Mouse (Mus musculus): ENCODE measurements around the gene Lcorl.

Lcorl gene

GRCm38 (mm10) chr5:45857254-45858011 lies at the start of gene Lcorl:
Gene Lcorl (minus strand): TSS chr5:45857615.
- peak; percentile 96 for DNase-seq

DNA sequence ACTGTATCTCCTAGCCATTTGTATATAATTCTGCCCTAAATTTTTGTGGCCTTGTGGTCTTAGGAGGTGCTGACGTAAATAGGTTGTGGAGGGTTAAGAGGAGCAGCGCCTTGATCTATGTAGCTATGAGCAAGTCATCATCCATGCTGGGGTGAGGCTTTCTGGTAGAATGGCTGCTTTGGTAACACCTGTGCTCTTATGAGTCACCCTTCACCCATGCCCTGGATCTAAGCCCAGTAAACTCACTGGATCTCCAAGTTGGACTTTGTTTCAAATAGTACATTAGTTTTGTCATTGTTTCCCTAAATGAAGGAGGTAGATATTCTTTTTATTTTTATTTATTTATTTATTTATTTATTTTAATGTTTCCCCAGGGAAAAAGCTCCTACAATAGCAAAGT lies 47.3 kb upstream of the Lcorl start:
- no peak for DNase-seq

DNA sequence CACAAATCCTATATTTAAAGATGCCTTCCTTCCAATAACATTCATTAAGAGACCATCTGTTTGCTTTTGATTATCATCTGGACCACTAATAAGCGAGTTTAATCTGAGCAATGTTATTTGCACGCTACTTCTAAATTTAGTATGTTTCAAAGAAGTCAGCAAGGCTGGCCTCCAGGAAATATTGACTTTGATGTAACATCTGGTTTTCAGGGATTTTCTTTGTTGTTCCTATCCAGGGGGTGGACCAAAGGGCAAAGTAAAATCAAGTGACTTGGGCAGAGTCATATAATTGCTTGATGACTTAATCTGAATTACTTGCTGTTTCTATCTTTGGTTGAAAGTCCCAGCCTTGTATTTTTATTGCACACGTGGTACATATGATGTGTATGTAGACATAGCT lies 45.8 kb upstream of the Lcorl start:
- no peak for DNase-seq

DNA sequence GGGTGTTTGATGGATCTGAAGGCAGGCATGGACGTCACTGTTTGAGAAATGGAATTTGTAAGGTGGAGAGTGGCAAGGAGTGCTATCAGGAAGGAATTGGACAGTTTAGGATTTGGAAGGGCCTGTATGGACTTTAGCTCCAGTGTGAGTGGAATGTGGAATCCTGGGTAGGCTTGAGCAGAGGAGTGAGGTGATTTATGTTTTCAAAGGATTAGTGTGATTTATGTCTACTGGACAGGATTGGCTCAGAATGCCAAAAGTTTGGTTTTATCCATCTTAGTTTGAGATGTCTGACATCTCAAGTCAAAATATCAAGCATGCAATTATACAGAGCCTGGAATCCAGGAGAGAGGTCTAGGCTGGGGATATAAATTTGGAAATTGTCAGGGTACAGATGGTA lies 37.9 kb upstream of the Lcorl start:
- DNase-seq: no peak

- DNase-seq: no peak
Observed at GRCm38 (mm10) chr5:45893696-45894095, 36.3 kb upstream of the Lcorl start.

DNA sequence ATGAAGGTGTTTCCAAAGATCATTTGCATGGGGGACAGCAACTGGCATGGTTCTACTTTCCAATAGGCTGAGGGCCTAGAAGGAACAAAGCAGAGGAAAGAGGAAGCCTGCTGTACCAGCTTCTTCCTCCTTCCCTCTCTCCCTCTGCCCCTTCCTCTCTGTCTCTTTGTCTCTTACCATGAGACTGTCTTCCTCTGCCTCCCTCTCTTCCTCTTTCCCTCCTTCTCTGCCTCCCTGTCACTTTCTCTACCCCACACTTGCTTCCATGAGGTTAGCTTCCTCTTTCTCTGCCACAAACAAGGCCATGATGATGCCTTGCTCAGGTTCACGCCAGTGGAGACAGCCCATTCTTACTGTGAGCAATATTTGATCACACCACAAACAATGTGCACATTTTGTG lies 18.9 kb upstream of the Lcorl start:
- DNase-seq: no peak

GRCm38 (mm10) chr5:45875472-45875871 lies 18.1 kb upstream of the Lcorl start:
- DNase-seq: no peak

DNA sequence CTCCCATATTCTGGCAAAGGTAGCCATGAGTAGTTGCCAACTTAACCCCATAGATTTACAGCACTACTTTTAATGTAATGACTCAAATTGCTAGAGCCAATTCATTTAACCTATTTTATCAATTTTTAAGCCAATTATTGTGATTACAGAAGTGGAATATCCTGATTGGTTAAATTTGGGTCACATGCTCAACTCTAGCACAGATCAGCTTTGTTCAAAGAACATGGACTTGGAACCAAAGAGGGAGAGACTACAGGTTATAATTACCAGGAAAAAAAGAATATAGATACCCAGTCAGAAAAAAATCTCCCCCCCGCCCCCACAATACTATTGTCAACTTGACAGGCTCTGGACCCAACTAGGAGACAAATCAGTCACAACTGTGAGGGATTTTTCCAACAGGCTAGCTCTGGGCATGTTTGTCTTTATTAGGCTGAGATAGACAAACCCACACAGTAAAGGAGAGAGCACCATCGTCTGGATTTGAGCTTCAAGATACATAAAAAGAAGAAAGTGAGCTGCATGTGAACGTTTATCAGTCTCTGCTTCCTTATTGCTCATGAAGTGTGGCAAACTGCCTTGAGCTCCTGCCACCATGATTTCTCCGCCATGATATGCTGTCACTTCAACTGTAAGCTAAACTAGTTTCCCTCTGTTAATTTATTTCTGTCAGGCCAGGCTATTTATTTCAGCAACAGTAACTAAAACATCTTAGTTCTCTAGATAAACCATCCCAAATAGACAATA lies 17.0 kb upstream of the Lcorl start:
- no peak for DNase-seq

DNA sequence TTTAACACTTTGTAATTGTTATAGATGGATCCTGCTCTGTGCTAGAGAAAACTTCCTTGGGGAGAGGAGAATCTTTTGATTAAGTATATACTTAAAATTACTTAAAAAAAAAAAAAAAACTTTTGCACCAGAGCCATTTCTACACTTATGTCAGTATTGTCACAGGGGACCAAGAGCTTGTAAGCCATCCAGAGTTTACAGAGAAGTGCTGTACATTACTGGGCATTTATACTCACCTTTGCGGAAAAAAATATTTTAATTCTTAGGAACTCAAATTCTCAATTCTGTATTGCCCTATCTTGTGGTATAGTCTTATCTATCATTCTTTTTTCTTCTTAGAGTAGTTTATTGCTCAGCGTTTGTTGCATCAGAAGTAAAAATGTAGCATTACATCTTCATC lies 953 bp upstream of the Lcorl start:
- DNase-seq: no peak

DNA sequence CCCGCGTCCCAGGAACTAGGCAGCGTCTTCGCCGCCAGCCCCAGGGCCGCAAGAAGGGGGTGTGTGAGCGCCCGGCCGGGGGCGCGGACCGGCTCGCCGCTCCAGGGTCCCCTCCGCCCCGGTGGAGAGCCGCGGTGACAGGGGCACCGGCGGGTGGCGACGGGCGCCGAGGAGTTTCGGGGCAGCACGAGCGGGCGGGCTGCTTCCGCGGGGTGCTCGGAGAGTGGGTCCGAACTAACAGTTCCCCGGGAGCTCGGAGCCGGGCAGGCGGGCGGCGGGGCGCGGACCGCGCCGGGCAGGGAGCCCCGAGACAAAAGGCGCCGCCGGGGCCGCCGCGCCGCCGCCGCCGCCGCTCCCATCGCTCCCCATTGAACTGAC lies 550 bp downstream of the Lcorl start:
- DNase-seq: no peak

DNA sequence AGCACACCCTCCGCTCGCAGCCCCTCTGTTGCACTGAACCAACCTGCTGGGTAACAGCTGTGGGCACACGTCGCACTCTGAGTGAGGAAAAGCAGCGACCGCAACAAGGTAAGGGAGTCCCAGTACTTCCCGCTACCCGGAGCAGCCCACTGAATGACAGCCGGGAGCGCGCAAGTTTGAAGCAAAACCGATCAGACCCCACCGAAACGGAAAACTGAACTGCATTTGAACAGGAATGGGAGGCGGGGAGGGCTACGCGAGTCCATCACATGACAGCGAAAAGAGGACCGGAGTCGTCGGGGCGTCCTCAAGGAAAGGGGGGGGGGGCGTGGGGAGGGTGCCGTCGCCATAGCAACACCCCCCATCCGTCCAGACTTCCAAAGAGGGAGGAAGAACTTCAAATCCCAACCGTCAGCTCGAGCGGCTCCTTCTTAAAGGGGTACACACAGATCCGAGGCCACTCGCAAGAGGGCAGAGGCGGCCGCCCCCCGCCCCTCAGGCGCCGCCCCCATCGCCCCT lies 1.1 kb downstream of the Lcorl start:
- DNase-seq: peak; percentile 79

DNA sequence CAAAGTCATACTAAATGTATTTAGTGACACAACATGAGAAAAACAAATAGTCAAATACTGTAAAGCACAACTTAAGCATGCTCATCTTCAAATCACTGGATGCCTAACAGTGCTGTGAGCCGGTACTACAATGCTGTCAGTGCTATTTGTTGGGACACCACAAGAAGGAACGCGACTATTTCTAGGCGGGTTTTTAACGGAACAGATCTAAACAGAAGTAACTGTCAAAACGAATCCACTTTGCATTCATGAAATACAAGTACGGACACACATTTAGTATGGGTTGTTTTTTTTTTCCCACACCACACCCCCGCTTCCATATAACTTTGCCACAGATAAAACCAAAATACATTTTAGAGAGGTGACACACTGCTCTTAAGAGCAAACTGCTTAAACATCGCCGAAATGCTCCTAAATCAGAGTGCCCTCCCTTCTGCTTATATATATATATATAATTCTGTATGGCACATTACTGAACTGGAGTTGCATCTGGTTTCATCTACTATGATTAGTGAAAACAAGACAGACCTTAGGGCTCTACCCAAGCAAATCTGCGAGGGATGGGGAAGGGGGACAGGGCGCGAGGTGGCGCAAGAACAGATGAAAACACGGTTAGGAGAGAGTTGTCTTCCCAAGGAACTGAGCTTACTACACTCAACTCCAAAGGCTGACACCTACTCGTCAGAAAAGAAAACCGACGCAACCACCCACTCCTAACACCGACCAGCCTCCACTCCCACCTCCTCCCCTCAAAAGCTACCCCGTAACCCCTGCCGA lies 1.7 kb downstream of the Lcorl start:
- DNase-seq: peak; percentile 69

GRCm38 (mm10) chr5:45844723-45845122 lies 12.7 kb downstream of the Lcorl start:
- DNase-seq: no peak

DNA sequence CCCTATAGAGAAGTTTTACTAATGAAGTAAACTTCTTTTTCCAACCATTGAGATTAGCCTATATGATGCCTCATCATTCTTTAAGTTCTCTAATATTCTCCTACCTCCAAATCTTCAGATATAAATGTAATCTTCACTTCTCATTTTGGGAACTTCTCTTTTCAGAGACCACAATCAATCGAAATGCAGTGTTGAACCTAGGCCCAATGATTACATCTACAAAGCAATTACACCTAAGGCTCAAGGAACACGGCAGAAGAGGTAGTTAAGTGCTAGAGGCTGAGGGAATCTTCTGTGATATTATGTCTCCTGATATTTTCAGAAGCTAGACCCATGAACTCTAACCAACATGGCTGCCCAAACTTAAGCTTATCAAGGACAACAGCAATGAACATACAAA lies 22.3 kb downstream of the Lcorl start:
- DNase-seq: no peak

DNA sequence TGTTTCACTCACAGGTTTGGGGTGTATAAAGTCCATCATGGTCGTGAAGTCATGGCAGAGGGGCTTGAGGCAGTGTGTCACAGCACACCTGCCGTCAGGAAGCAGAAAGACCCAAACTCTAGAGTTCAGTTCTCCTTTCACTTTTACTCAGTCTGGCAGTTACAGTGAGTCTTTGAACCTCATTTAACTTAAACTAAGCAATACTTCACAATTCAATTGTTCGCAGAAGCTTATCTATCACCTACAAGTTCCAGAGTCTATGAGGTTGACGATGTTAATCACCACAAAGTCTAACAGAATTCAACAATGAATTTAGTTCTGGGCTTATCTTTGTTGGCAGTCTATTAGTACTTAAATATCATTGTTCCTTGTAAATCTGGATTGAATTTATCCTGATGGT lies 45.9 kb downstream of the Lcorl start:
- DNase-seq: no peak

GRCm38 (mm10) chr5:45791864-45792263 lies 65.6 kb downstream of the Lcorl start:
- no peak for DNase-seq

- no peak for DNase-seq
Observed at GRCm38 (mm10) chr5:45790221-45790620, 67.2 kb downstream of the Lcorl start.

DNA sequence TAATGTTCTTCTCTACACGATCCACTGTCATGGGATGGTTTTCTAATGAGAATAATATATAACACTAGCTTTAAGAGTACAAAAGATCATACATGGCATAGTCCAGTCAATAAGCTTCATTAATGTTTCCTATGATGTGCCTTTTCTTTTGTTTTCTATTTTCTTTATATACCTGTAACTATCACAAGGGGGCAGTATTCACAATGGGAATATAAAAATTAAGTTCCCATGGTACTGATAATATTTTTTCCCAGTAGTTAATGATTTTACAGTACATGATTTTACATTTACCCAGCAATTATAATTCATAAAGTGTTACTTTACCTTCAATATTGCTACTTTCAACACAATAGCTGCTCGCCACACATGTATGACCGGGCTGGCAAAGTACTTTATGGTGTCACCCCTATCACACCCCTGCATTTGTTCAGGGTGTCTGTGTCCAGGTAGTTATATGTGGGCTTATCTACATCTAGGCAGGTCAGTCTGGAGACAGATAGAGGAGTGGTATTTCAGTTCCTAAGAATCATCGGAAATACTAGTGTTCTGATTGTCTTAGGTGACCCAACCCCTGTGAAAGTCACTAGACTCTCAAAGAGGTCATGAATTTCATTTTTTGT lies 99.8 kb downstream of the Lcorl start:
- no peak for DNase-seq

DNA sequence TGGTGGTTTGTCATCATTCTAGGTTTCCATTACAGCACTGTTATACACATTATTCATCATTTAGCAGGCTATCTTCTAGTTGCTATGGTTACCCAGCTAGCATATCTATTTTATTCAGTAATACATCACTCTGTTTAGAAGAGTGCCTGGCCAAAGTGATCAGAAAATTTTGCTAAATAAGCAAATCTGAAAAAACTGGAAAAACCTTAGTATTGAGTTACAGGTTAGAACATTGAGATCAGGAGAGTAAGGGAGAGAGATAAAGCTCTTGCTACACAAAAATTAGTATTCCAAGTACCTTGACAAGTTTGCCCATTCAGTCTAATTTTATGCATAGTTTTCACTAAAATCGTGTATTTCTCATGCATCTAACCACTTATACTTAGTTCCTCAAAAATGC lies 119.5 kb downstream of the Lcorl start:
- DNase-seq: no peak

GRCm38 (mm10) chr5:45733751-45734150 lies 123.7 kb downstream of the Lcorl start:
- no peak for DNase-seq

GRCm38 (mm10) chr5:45718848-45719488 lies 138.4 kb downstream of the Lcorl start:
- DNase-seq: no peak

- no peak for DNase-seq
Observed at GRCm38 (mm10) chr5:45709653-45710052, 147.8 kb downstream of the Lcorl start.

DNA sequence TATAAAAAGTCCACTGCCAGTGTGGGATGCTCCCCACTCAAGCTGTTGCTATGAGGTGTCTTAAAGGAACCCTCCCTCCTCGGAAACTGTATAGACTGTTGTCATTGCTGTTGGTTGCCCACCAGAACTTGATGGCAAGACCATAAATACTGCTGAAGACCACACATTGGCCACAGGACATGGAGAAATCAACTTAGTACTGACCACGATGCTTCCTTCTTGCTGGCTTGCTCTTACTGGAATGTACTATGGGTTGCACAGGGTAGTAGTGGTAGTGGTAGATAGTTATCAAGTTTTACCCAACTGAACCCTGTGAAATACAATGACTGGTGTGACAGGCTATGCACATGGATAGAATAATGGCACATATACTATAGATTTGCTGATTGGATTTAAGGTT lies 150.6 kb downstream of the Lcorl start:
- no peak for DNase-seq
